Mouse (Mus musculus): ENCODE results near the gene 6430571L13Rik.

DNA sequence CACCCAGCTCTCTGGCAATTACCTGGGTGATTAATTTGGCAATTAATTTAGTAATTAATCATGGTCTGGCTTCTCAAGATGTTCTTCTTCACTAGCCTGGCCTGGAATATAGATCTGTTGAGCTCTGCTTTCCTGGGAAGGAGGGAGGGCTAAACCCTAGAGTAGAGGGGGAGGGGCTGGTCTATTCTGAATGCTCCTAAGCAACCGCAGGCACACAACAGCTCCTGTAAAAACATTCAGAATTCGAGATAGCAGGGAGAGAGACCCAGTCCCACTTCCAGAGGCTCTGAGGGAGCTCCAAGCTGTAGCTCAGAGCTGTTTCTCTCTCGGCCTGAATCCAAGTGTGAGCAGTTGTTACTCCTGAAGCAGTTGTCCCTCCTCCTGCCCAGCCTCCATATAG lies 20.6 kb downstream of the 6430571L13Rik start:
- TF ChIP-seq POLR2A (IDR thresholded peaks at IDR 0.05; ENCODE audit: borderline replicate concordance, control insufficient read depth, low read depth, low read length) (no peak), CTCF (IDR thresholded peaks at IDR 0.05; ENCODE audit: control insufficient read depth, insufficient read depth, low read length) (no peak)
